Mouse (Mus musculus): ENCODE measurements around the gene Gm5447.

Gene Gm5447

DNA sequence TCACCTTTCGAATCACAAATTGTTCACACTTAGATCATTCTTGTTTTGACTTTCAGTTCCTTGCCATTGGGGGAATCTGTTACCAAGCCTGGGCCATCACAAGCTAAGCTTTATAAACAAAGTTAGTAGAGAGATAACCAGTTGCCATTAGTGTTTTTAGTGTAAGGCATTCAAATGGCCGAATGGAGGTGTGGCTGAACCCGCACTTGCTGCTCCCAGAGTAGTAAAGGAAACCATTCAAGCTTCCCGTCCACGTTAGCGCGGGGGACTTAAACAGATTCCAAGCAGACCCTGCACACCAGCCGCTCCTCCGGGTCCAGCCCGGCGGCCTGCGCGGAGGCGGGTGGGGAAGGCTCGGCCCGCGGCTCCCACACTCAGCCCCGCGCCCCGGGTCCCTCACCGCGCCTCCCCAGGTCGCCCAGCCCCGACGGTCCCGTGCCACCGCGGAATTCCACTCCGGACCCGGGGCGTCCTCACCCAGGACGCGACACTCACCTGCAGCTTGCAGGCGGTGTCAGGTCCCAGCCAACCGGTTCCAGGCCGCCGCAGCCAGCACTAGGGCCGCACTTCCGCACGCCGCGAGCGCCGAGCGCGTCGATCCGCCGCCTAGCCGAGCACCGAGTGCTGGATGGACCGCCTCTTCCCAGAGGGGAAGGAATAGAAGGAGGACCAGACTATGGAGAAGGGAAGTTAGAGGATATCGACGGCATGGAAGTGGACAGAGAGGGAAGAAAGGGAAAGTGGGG is at the start of gene Gm5447, which contains the start of gene Exoc2:
Gene Gm5447 (plus strand): TSS at position 704 of the 746 bp plus-strand sequence.
Gene Exoc2 (minus strand): TSS at position 593 of the 746 bp plus-strand sequence.
- DNase-seq (ENCODE audit: low spot score): peak; percentile 86

DNA sequence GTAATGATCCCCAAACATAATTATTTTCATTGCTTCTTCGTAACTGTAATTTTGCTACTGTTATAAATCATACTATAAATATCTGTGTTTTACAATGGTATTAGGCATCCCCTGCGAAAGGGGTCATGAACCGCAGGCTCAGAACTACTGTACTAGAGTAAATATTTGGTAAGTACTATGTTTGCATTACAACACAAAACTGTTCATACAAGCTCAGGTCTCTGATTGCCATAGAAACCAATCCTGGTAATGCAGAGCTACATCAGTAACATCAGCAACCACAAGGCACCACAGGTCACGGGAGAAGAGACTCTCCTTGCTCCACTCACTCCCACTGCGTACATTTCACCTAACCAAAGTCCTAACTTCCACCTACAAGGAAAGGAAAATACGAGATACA is 49.7 kb upstream of the Gm5447 start:
- no peak for DNase-seq (ENCODE audit: low spot score)

DNA sequence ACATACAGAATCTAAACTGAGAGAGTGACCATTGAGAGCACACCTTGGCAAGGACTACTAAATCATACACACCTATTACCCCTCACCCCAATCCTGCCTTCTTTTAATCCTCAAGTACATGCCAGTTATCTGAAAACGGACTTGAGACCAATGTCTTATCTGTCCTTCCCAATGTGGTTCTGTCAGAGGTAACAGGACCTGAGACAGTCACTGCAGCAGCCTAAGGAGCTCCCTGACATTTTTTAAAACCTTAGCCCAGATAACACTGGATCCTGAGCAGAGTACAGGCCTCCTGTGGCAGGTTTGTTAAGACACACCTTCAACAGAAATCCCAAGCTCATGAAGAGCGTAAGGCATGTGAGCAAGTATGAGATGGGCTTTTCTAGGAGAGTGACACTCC is 44.9 kb upstream of the Gm5447 start:
- no peak for DNase-seq (ENCODE audit: low spot score)

DNA sequence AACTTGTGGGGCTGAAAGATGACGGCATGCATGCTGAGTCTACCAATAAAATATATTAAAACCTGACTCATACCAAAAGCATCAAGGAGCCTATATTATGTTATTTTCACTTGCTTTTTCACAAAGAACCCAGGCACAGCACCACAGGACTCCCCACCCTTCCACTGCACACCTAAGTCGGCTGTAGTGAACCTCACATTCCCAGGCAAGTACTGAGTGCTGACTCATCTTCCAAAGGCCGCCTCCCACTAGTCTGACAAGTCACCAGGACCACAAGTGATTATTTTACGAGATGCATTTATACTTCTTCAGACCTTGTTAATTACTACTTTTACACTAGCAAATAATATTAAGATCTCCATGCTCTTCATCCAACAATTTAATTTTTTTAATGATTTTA is 42.4 kb upstream of the Gm5447 start:
- DNase-seq (ENCODE audit: low spot score): no peak

DNA sequence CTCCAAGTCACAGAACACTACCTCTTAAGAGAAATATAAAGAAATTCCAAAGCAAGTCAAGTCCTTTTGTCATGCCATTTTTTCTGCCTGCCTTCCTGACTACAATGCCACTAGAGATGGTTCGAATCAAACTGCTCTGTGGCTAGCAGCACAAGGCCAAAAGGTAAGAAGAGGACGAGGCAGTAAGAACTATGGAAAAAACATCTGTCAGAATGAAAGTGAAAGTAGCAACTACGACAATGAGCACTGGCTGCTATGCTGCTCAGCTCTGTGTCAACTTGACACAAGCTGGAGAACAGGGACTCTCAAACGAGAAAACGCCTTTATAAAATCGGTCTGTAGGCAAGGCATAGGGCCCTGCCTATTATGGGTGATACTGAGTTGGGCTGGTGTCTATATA is 41.0 kb upstream of the Gm5447 start:
- DNase-seq (ENCODE audit: low spot score): no peak

DNA sequence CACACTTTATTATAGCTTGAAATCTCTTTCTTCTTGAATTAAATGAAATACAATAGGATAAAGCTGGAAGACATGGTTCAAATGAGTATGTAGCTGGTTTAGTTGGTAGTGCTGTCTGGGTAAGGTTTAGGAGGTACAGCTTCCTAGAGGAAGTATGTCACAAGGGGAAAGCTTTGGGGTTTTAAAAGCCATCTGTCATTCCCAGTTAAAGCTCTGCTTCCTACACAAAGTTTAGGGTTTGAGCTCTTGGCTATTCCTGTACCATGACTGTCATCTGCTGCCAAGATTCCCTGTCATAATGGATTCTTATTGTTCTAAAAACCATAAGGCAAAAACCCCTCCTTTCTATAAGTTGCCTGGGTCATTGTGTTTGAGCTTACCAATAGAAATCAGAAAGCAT is 28.2 kb upstream of the Gm5447 start:
- no peak for DNase-seq (ENCODE audit: low spot score)

DNA sequence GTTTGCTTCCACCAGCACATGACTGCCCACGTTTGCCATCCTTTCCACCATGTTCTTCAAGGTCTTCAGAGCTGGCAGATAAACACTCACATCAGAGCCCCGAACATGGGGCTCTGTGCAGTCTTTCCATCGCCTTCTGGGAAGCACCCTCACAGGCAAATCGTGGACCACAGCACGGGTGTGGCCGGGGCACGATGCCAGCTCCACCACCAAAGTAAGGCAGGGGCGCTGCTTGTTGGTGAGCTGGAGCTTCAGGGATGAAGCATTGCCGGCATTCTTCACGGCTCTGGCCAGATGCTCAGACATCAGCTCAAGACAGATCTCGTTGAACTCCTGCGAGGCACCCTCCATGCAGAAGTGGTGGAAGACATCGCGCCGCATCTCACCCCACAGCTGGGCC is 26.9 kb upstream of the Gm5447 start:
- no peak for DNase-seq (ENCODE audit: low spot score)

DNA sequence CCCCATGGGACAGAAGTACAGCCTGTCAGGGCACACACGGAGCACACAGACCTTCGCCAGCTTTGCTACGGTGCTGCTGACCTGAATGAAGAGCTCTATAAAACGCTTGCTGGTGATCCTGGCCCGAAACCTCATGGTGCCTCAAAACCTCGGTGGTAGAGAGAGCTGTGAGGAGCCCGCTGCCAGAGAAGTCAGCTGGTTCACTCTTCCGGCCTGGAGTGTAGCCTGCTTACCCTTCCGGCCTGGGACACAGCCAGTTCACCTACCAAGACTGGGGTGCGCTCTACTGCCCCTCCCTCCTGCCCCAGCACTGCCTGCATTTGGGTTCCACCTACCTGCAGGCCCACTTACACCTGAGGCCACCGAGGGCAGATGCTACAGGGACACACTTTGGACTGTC is 26.5 kb upstream of the Gm5447 start, which contains the start of gene Hus1b:
Gene Hus1b (minus strand): TSS at position 220 of the 400 bp plus-strand sequence.
- DNase-seq (ENCODE audit: low spot score): no peak

DNA sequence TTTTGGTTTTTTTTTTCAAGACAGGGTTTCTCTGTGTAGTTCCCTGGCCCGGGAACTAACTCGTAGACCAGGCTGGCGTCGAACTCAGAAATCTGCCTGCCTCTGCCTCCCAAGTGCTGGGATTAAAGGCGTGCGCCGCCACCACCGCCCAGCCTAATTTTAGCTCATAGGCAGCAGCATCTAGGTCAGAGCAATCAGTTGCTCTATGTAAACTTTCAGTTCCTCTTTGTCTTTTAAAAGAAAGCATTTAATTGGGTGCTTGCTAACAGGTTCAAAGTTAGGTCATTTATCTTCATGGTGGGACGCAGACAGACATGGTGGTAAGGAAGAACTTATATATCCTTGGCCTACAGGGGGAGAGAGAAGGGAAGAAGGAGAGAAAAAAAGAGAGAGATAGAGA is 24.8 kb upstream of the Gm5447 start:
- DNase-seq (ENCODE audit: low spot score): no peak

DNA sequence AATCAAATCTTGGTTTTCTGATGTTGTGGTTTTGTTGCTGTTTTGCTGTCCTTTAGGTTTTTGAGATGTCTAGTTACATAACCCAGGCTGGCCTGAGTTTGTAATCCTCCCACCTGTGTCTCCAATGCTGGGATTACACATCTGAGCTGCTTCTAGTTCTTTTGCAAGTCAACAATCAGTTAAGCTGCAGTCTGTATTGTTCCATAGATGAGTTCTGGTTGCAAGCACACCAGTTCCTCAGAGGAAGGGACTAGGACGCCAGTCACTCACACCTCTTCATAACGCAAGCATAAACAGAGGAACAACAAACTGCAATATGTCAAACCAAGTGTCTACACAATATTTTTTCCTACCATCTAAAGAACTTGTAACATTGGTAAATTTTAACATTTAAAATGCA is 22.0 kb upstream of the Gm5447 start:
- DNase-seq (ENCODE audit: low spot score): no peak

DNA sequence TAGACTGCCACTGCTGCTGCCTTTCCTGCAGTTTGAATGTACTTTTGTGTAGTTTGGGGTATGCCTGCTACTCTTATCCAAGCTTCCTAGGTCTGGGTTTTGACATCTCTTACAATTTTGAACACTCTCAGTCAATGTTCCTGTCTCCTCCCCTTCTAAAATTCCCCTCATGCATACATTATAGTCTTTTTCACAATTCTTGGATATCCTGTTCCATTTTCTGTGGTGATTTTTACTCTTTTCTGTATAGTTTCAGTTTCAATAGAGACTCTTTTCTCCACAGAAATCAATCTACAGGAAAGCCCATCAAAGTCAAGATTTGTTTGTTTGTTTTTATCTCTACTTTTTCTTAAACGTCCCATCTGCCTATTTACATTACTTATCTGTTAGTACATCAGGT is 20.4 kb upstream of the Gm5447 start:
- no peak for DNase-seq (ENCODE audit: low spot score)

DNA sequence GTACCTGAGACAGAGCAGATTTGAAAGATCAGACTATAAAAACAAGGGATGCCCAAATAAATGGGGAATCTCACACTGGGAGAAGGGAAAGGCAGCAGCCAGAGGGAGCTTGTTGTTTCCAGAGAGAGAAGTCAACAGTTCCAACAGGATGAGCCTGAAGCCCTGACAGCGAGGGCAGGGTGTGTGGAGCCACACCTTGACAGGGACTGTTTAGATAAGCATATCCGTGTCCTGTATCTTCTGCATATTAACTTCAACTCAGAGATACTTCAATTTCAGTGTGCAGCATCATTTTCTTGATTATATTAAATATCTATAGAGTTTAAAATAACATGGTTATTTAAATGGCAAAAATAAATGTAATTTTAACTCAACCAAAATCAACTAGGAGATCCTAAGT is 13.3 kb upstream of the Gm5447 start:
- no peak for DNase-seq (ENCODE audit: low spot score)

DNA sequence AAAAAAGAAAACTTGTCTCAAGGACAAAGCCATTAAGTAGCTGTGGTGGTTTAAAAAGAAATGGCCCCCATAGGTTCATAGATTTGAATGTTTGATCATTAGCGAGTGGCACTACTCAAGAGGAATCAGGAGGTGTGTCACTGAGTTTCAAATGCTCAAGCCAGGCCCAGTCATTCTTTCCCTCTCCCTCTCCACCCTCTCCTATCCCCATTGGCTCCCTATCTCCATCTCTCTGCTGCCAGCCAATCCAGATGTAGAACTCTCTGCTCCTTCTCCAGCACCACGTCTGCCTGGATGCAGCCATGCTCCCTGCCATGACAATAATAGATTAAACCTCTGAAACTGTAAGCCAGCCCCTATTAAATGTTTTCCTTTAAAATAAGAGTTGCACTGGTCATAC is 12.1 kb upstream of the Gm5447 start:
- no peak for DNase-seq (ENCODE audit: low spot score)

DNA sequence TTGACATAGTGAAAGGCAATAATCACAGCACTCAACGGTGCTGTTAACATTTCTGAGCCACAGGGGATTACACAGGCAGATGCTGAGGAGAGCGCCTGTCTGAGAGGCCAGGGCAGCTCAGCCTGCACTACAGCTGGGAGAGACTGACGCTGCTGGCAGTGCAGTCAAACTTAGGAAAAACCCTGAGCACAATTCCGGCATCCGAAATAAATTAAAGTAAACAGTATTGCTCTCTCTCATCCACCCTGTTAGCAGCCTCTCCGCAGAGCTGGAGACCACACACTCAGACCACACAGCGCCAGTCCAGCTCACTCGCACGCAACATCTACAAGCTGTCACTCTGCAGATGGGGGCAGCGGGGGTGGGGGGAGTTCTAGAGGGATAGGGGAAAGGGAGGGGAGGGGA is 7.5 kb upstream of the Gm5447 start:
- DNase-seq (ENCODE audit: low spot score): no peak

DNA sequence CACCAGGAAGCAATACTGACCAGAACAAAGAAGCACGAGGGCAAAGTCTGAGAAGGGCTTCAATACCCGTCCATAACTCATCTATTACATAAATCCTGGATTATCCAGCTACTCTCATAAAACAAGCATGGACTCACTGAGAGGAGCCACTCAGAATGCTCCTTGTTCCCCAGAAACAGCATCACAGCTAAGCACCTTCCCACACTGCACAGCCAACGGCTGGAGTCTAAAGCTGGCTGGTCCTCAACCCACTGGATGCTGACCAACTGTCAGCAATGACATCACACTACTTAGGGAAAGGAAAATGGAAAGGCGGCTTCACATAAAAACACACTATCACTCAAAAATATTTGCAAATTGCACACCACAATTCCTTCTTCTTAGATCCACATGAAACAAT is 5.7 kb upstream of the Gm5447 start:
- DNase-seq (ENCODE audit: low spot score): no peak

DNA sequence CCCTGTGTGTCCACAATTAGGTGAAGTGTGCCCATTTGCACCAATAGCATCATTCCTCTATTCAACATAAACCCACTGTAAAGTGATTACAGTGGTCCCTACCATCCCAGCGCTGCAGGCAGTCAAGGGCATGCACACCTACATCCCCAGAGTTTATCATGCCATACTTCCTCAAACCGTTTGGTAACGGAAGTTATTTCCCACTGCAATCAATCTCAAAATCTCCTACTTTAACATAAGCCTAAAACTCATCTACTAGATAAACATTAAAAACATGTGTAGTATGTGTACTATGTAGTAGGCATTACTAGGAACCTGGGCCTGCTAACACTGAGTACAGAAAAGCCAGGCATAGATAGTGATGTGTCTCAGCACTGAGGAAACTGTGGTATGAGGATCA is 3.0 kb upstream of the Gm5447 start:
- no peak for DNase-seq (ENCODE audit: low spot score)

DNA sequence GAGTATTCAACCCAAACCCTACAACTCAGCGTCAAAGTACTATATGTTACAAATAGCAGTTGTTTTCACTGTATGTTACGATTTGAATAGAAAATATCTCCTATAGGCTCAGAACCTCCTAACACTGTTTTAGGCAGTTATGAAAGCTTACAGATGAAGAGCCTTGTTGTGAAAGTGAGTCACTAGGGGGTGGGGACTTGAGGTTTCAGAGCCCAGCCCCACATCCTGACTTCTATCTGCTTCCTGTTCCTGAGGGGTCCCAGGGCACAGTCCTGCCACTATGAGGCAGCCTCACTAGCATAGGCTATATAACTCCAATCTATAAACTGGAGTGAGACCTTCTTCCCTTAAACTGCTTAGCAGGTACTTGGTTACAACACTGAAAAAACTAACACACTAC is 1.9 kb upstream of the Gm5447 start:
- DNase-seq (ENCODE audit: low spot score): no peak

DNA sequence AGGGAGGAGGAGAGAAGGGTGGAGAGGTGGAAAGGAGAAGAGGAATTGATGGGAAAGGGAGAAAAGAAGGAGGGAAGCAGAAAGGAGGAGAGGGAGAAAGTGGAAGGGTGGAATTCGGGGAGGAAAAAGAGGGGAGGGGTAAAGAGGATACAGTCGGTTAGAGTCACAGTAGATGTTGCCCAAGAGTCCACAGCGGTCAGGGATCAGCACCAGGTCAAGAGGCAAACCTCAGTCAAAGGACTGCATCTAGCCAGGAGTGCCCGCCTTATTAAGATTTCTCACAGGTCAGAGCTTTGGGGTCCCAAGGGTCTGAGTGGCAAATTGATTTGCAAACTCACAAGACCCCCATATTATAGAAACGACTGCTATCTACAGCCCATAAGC is 235 bp downstream of the Gm5447 start:
- no peak for DNase-seq (ENCODE audit: low spot score)

DNA sequence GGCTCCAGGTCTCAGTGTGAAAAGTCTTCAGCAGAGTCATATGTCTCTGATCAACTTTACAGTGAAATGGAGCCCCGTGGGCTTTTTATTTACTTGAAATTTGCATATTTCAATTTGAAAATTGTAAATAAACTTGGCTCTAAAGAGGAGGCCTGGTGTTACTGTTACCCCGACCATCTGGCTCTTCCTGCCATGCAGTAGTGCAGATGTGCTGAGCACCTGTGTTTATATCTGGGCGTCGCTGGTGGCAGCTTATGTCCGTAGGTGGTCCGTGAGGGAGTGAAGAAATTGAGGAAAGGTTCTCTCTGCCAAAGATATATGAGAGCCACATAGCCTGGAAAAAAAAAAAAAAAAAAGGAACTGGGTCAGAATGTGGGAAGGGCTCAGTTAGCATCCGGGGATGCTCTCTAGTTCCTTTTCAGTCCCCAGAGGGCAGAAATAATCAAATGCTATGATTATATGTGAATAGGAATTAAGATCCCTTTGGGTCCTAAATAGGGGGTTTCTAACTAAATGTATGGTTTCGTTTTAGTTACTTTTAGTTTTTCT is 2.6 kb downstream of the Gm5447 start:
- DNase-seq (ENCODE audit: low spot score): no peak

DNA sequence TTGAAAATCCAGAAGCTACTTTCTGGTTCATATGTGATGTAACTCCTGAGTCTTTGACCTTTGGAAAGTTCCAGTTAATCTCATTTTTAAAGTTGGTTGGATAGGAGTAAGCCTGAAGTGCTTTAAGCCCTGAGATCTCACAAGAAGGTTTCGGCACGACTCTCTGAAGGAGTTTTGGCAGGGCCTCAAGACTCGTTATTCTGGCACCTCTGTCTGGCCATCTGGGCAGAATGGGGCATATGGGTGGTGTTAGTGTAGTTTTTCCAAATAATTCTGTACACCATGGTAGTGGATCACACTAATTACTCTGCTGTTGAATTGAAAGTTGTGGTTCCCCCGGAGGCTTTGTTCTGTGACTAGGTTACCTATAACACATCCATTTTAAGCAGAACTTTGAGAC is 4.2 kb downstream of the Gm5447 start:
- DNase-seq (ENCODE audit: low spot score): no peak

DNA sequence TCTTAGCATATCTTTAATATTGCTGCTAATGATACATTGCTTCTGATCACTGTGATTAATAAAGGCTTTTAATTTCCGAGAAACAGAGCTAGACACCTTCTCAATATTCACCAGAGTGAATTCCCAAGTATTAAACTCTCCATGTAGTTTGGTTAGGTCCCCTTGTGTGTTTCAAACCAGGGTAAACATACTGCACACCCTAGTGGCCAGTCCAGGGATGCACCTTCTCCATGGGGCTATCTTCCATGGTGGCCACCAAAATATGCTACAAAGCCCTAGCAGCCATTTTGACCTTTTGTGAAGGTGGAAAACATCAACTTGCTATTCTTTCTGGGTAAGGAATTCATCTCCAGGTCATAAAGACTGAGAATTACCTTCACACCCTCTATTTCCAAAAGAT is 7.7 kb downstream of the Gm5447 start:
- peak; percentile 27 for DNase-seq (ENCODE audit: low spot score)

DNA sequence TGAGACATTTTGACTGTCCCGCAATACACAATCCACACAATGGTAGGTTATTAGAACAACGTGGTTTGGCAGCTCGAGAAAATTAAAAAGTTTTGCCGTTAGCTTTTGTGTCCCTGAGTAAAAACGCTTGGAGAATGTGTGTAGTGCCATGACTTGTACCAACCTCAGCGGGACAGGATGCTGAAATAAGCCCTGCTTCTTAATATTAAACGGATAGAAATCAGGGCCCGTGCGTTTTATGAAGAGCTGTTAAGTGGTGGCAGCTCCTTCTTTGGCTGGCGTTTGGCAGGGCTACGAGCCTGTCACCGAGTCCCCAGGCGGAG is 11.2 kb downstream of the Gm5447 start:
- DNase-seq (ENCODE audit: low spot score): no peak

DNA sequence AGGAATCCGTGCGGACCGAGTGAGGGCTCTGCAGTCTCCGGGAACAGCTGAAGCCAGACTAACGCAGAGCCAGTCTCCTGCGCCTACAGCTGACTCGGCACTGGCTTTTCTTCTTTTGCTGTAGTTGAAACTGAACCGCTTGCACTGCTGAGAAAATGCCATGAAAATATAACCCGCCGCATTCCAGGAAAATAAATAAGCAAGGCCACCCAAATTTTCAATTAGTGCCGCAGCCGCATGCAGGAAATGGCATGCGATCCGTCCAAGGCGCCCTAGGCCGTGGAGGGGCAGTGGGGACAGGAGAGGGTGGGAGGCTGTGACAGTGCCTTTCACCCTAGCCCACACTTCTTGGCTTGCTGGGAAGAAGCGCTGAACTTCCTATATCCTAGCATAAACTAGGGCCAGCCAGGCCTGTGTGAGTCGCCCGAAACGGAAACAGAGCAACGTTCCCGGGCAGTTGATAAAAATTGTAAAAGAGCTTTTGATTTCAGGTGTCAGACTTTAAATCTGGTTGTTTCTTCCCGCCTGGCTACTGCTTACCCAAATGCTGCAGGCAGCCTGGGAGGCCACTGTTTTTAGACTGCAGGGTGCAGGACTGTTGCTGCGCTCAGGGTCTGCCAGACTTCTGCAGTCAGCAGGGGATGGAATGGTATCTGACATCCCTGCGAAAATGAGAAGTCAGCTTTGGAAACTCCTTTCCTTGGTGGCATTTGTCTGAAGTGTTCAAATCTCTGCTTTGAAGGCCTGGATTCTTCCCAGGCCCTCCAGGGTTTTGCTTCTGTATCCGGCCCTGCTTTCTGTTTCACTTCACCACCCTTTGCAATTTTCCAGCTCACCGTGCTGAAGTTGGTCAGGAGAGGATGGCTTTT is 11.8 kb downstream of the Gm5447 start:
- peak; percentile 42 for DNase-seq (ENCODE audit: low spot score)
